Mouse (Mus musculus): Measurements from ENCODE around the gene Cdk4. TPM values are rescaled to one million over a fixed set of nuclear protein-coding genes. Genes with fewer than 3 reads are reported as not detected.

Cdk4 gene
- 1,533 and 1,539 TPM in 2 replicates for polyA plus RNA-seq (2014; fragmentation: Nextera tagmentation; extraction: Ambion mirVana)

- peaks cover 30% of the 10 kb centered on the region for H3K4me1 ChIP-seq (replicated peaks; ENCODE audit: control insufficient read depth, insufficient read depth, low read length)
- H3K4me2 ChIP-seq = peak within 1 kb of the TSS; percentile 86
- DNase-seq (ENCODE audit: low spot score) = peak; percentile 100
- peak within 1 kb of the TSS; percentile 87 for H3K4me3 ChIP-seq (ENCODE audit: low read depth, low read length)
- peak within 1 kb of the TSS; percentile 98 for H3K9ac ChIP-seq (ENCODE audit: low read depth, low read length)
- H3K36me3 ChIP-seq (ENCODE audit: control insufficient read depth, insufficient read depth, low read length) = peaks cover 34% of the 10 kb centered on the region
- under 1% methylated on average over 45 of the region's 46 CpGs for WGBS
- H3K27ac ChIP-seq (ENCODE audit: low read depth, low read length) = peak within 1 kb of the TSS; percentile 86
- peaks cover 35% of the 10 kb centered on the region for H3K27me3 ChIP-seq (replicated peaks; ENCODE audit: control insufficient read depth, insufficient read depth, low read length)
- peak; percentile 90 for ATAC-seq (replicated peaks; ENCODE audit: low FRiP score)
- no peaks in the 10 kb centered on the region for H3K9me3 ChIP-seq (ENCODE audit: control insufficient read depth, low read length)
Measured at GRCm38 (mm10) chr10:127063239-127063872, at the start of gene Cdk4. Gene Cdk4 (plus strand): TSS chr10:127063534.

DNA sequence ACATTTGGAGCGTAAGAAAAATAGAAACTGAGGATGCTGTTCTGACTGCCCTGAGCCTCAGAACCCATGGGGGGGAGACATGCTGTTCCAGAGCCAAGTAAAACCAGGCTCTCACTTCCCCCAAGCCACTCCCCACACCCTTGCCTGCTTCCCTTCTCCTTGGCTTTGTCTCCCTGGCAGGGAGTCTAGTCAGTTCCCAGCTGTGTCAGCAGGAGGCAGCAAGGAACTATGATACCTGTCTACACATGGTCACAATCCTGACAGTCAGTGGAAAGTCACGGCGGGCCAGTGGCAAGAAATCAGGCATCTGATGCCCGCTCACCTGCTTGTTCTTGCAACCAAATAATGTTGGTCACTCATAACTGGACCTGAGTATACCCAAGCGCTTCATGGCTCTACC is 46.8 kb upstream of the Cdk4 start:
- no peaks in the 10 kb centered on the region for H3K27me3 ChIP-seq (replicated peaks; ENCODE audit: control insufficient read depth, insufficient read depth, low read length)
- no peak overlapping the region for H3K4me2 ChIP-seq
- no peaks in the 10 kb centered on the region; the same call in 1 of the 2 replicates for H3K4me1 ChIP-seq (replicated peaks; ENCODE audit: control insufficient read depth, insufficient read depth, low read length)
- no peak overlapping the region for H3K4me3 ChIP-seq (ENCODE audit: low read depth, low read length)
- 55% methylated on average over 5 of the region's 5 CpGs for WGBS
- DNase-seq (ENCODE audit: low spot score) (no peak), ATAC-seq (replicated peaks; ENCODE audit: low FRiP score) (no peak)
- no peaks in the 10 kb centered on the region for H3K36me3 ChIP-seq (ENCODE audit: control insufficient read depth, insufficient read depth, low read length)
- no peak overlapping the region for H3K9ac ChIP-seq (ENCODE audit: low read depth, low read length)
- no peaks in the 10 kb centered on the region for H3K9me3 ChIP-seq (ENCODE audit: control insufficient read depth, low read length)
- no peak overlapping the region for H3K27ac ChIP-seq (ENCODE audit: low read depth, low read length)

DNA sequence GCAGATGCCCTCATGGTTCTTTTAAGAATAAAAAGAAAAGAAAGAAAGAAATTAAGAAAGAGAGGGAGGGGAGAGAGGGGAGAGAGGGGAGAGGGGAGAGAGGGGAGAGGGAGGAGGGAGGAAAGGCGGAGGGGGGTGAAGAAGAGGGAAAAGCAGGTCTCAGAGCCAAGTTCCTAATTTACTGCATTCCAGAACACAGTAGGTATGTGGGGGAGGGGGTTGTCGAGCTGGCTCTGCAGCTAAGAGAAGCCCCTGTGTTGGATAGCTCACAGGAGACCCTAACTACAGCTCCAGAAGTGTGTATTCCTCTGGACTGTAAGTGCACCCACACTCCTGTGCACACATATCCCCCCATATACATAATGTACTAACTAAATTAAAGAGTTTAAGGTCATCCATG is 46.3 kb upstream of the Cdk4 start:
- no peak overlapping the region for H3K27ac ChIP-seq (ENCODE audit: low read depth, low read length)
- H3K36me3 ChIP-seq (ENCODE audit: control insufficient read depth, insufficient read depth, low read length) = no peaks in the 10 kb centered on the region
- no peaks in the 10 kb centered on the region for H3K27me3 ChIP-seq (replicated peaks; ENCODE audit: control insufficient read depth, insufficient read depth, low read length)
- no peak overlapping the region for H3K4me3 ChIP-seq (ENCODE audit: low read depth, low read length)
- no peaks in the 10 kb centered on the region; the same call in 1 of the 2 replicates for H3K4me1 ChIP-seq (replicated peaks; ENCODE audit: control insufficient read depth, insufficient read depth, low read length)
- H3K4me2 ChIP-seq = no peak overlapping the region
- WGBS = 20% methylated on average over 2 of the region's 2 CpGs
- H3K9me3 ChIP-seq (ENCODE audit: control insufficient read depth, low read length) = no peaks in the 10 kb centered on the region
- DNase-seq (ENCODE audit: low spot score) (no peak), ATAC-seq (replicated peaks; ENCODE audit: low FRiP score) (no peak)
- H3K9ac ChIP-seq (ENCODE audit: low read depth, low read length) = no peak overlapping the region

GRCm38 (mm10) chr10:127018422-127018821 is 44.9 kb upstream of the Cdk4 start:
- no peak for ATAC-seq (replicated peaks; ENCODE audit: low FRiP score)
- Histone ChIP-seq H3K27me3 (replicated peaks; ENCODE audit: control insufficient read depth, insufficient read depth, low read length) (no peaks in the 10 kb centered on the region), H3K9me3 (ENCODE audit: control insufficient read depth, low read length) (no peaks in the 10 kb centered on the region), H3K27ac (ENCODE audit: low read depth, low read length) (no peak overlapping the region), H3K9ac (ENCODE audit: low read depth, low read length) (no peak overlapping the region), H3K4me2 (no peak overlapping the region), H3K4me3 (ENCODE audit: low read depth, low read length) (no peak overlapping the region), H3K36me3 (ENCODE audit: control insufficient read depth, insufficient read depth, low read length) (no peaks in the 10 kb centered on the region; the same call in 1 of the 2 replicates), H3K4me1 (replicated peaks; ENCODE audit: control insufficient read depth, insufficient read depth, low read length) (no peaks in the 10 kb centered on the region; the same call in 1 of the 2 replicates)
- WGBS = 79% methylated on average over 16 of the region's 16 CpGs
- DNase-seq (ENCODE audit: low spot score) = no peak

GRCm38 (mm10) chr10:127030336-127031296 is 32.7 kb upstream of the Cdk4 start, which contains the start of gene Tsfm:
Gene Tsfm (minus strand): TSS chr10:127030840.
- H3K9me3 ChIP-seq (ENCODE audit: control insufficient read depth, low read length) = no peaks in the 10 kb centered on the region
- 5% methylated on average over 56 of the region's 56 CpGs for WGBS
- H3K4me1 ChIP-seq (replicated peaks; ENCODE audit: control insufficient read depth, insufficient read depth, low read length) = no peaks in the 10 kb centered on the region; the same call in 1 of the 2 replicates
- peak within 1 kb of the TSS; percentile 96 for H3K4me3 ChIP-seq (ENCODE audit: low read depth, low read length)
- peak within 1 kb of the TSS; percentile 79 for H3K4me2 ChIP-seq
- ATAC-seq (replicated peaks; ENCODE audit: low FRiP score) (peak; percentile 88), DNase-seq (ENCODE audit: low spot score) (peak; percentile 88)
- H3K27me3 ChIP-seq (replicated peaks; ENCODE audit: control insufficient read depth, insufficient read depth, low read length) = no peaks in the 10 kb centered on the region
- H3K27ac ChIP-seq (ENCODE audit: low read depth, low read length) = peak within 1 kb of the TSS; percentile 87
- peak within 1 kb of the TSS; percentile 96 for H3K9ac ChIP-seq (ENCODE audit: low read depth, low read length)
- H3K36me3 ChIP-seq (ENCODE audit: control insufficient read depth, insufficient read depth, low read length) = peaks cover 23% of the 10 kb centered on the region

DNA sequence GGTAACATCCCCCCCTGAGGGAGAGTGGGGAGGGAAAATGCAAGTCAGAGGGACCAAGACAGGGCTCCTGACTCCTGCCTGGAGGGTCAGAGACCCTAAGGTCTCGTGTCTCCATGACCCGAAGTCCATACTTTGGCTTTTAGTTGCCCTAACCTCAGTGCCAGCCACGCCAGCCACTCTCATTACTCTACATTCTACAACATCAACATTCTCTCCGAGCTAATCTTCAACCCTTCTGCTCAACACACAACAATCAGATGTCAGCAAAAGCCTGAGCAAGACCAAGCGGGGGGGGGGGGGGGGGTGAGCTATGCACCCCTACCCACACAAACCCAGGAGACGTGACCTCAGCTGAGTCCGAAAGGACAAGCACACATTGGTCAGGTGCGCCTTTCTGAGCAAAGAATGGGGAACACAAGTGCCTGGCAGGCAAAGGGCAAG is 30.0 kb upstream of the Cdk4 start:
- Histone ChIP-seq H3K4me3 (ENCODE audit: low read depth, low read length) (no peak overlapping the region), H3K27ac (ENCODE audit: low read depth, low read length) (no peak overlapping the region), H3K4me1 (replicated peaks; ENCODE audit: control insufficient read depth, insufficient read depth, low read length) (no peaks in the 10 kb centered on the region; the same call in 1 of the 2 replicates), H3K9me3 (ENCODE audit: control insufficient read depth, low read length) (no peaks in the 10 kb centered on the region), H3K27me3 (replicated peaks; ENCODE audit: control insufficient read depth, insufficient read depth, low read length) (no peaks in the 10 kb centered on the region; the same call in 1 of the 2 replicates), H3K9ac (ENCODE audit: low read depth, low read length) (no peak overlapping the region), H3K4me2 (no peak overlapping the region), H3K36me3 (ENCODE audit: control insufficient read depth, insufficient read depth, low read length) (peaks cover 3% of the 10 kb centered on the region)
- 76% methylated on average over 7 of the region's 8 CpGs for WGBS
- DNase-seq (ENCODE audit: low spot score) (no peak), ATAC-seq (replicated peaks; ENCODE audit: low FRiP score) (no peak)

- H3K9me3 ChIP-seq (ENCODE audit: control insufficient read depth, low read length) = no peaks in the 10 kb centered on the region
- no peaks in the 10 kb centered on the region for H3K36me3 ChIP-seq (ENCODE audit: control insufficient read depth, insufficient read depth, low read length)
- peaks cover 12% of the 10 kb centered on the region for H3K27me3 ChIP-seq (replicated peaks; ENCODE audit: control insufficient read depth, insufficient read depth, low read length)
- WGBS = 79% methylated on average over 12 of the region's 12 CpGs
- no peak overlapping the region for H3K4me2 ChIP-seq
- H3K4me3 ChIP-seq (ENCODE audit: low read depth, low read length) = no peak overlapping the region
- ATAC-seq (replicated peaks; ENCODE audit: low FRiP score) (no peak), DNase-seq (ENCODE audit: low spot score) (no peak)
- no peak overlapping the region for H3K27ac ChIP-seq (ENCODE audit: low read depth, low read length)
- H3K9ac ChIP-seq (ENCODE audit: low read depth, low read length) = no peak overlapping the region
- H3K4me1 ChIP-seq (replicated peaks; ENCODE audit: control insufficient read depth, insufficient read depth, low read length) = no peaks in the 10 kb centered on the region
Measured at GRCm38 (mm10) chr10:127036273-127036672, 27.1 kb upstream of the Cdk4 start.

DNA sequence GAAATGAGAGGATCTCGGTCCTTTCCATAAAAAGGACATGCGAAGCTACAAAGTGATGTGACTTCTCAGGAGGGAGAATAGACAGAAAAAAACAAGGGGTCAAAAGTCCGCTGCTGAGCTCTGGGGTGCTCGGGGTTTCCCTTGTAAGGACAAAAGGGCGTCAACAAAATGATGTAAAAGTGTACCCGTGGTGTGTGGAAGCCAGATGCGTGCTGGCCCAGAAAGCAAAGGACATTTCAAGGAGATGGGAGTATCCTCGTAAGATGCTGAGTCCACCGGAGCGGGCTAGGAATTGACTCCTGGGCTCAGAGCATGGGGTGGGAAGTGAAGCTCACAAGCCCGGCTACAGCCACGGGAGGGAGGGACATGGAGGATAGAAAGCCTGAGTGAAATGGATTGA is 25.7 kb upstream of the Cdk4 start:
- DNase-seq (ENCODE audit: low spot score) (no peak), ATAC-seq (replicated peaks; ENCODE audit: low FRiP score) (no peak)
- 74% methylated on average over 12 of the region's 12 CpGs for WGBS
- H3K9ac ChIP-seq (ENCODE audit: low read depth, low read length) = no peak overlapping the region
- no peaks in the 10 kb centered on the region for H3K36me3 ChIP-seq (ENCODE audit: control insufficient read depth, insufficient read depth, low read length)
- H3K4me2 ChIP-seq = no peak overlapping the region
- peaks cover 3% of the 10 kb centered on the region for H3K4me1 ChIP-seq (replicated peaks; ENCODE audit: control insufficient read depth, insufficient read depth, low read length)
- H3K27me3 ChIP-seq (replicated peaks; ENCODE audit: control insufficient read depth, insufficient read depth, low read length) = peaks cover 12% of the 10 kb centered on the region
- no peak overlapping the region for H3K27ac ChIP-seq (ENCODE audit: low read depth, low read length)
- H3K9me3 ChIP-seq (ENCODE audit: control insufficient read depth, low read length) = no peaks in the 10 kb centered on the region
- no peak overlapping the region for H3K4me3 ChIP-seq (ENCODE audit: low read depth, low read length)

Data from liver, embryonic 11.5 days (tissue).